Mouse (Mus musculus) hindbrain, embryonic 10.5 days (tissue): ENCODE measurements around the gene Sidt1. TPM values are rescaled to one million over a fixed set of nuclear protein-coding genes. Genes with fewer than 3 reads are reported as not detected.

ENCODE experiments used
- DNase-seq: peaks from one replicate; pipeline ENCODE4 v3.0.0-alpha.2; 2017; ENCODE audit warnings: low spot score
- H3K27ac ChIP-seq: fragments of 300-500 bp; sonication (generic); 2 replicates; pipeline ENCODE4 v1.5.1; 2016; ENCODE audit warnings: mild to moderate bottlenecking, moderate library complexity
- H3K27me3 ChIP-seq: fragments of 300-500 bp; sonication (generic); 2 replicates; pipeline ENCODE4 v1.6.1; 2016; ENCODE audit warnings: mild to moderate bottlenecking; ENCODE audit not compliant: poor library complexity, insufficient read depth, severe bottlenecking
- H3K36me3 ChIP-seq: fragments of 300-500 bp; sonication (generic); 2 replicates; pipeline ENCODE4 v1.6.1; 2016; ENCODE audit warnings: mild to moderate bottlenecking, moderate library complexity
- H3K4me1 ChIP-seq: fragments of 300-500 bp; sonication (generic); replicated peaks from 2 replicates; pipeline ENCODE4 v1.6.1; 2016; ENCODE audit warnings: mild to moderate bottlenecking
- H3K4me3 ChIP-seq: fragments of 300-500 bp; sonication (generic); 2 replicates; pipeline ENCODE4 v1.5.1; 2016; ENCODE audit warnings: mild to moderate bottlenecking, moderate library complexity
- H3K9me3 ChIP-seq: fragments of 300-500 bp; sonication (generic); 2 replicates; pipeline ENCODE4 v1.6.1; 2016; ENCODE audit warnings: mild to moderate bottlenecking, moderate library complexity
- WGBS: fragments of 180-500 bp; shearing (Covaris S2); methylation state at CpG from one replicate; pipeline ENCODE4 v1.1.7; 2016; 5-methylcytosine and 5-hydroxymethylcytosine counted together
- polyA plus RNA-seq: library from polyadenylated mRNA; unstranded; fragments of >200 nt; fragmentation: Nextera tagmentation; extraction: Ambion mirVana; gene quantifications from 2 replicates; pipeline ENCODE4 v1.2.1, GENCODE M21; 2016

Gene Sidt1
- polyA plus RNA-seq, 1 experiment from 2014 or later = 0.09 TPM

GRCm38 (mm10) chr16:44331995-44332860 lies 768 bp downstream of the Sidt1 start:
- peaks cover 5% of the 10 kb centered on the region; the same call in 1 of the 2 replicates for H3K9me3 ChIP-seq
- peak overlapping the region; percentile 64 for H3K27ac ChIP-seq
- DNase-seq = peak; percentile 59
- H3K36me3 ChIP-seq = no peaks in the 10 kb centered on the region
- peaks cover 17% of the 10 kb centered on the region for H3K4me1 ChIP-seq
- under 1% methylated on average over 60 of the region's 60 CpGs for WGBS
- peaks cover 49% of the 10 kb centered on the region for H3K27me3 ChIP-seq
- peak overlapping the region; percentile 78 for H3K4me3 ChIP-seq

- Histone ChIP-seq H3K9me3 (peaks cover 5% of the 10 kb centered on the region; the same call in 1 of the 2 replicates), H3K27ac (no peak overlapping the region)
- WGBS = 11% methylated on average over 6 of the region's 6 CpGs
These were observed 1.4 kb downstream of the Sidt1 start for GRCm38 (mm10) chr16:44331671-44331994.

GRCm38 (mm10) chr16:44331154-44331553 lies 1.8 kb downstream of the Sidt1 start:
- Histone ChIP-seq H3K36me3 (no peaks in the 10 kb centered on the region), H3K9me3 (peaks cover 5% of the 10 kb centered on the region; the same call in 1 of the 2 replicates), H3K27ac (no peak overlapping the region), H3K27me3 (peaks cover 49% of the 10 kb centered on the region), H3K4me3 (no peak overlapping the region), H3K4me1 (peaks cover 17% of the 10 kb centered on the region)
- 16% methylated on average over 9 of the region's 9 CpGs for WGBS
- peak; percentile 20 for DNase-seq

More at GRCm38 (mm10) chr16:44331671-44331994, 1.4 kb downstream of the Sidt1 start:
- DNase-seq = no peak
- peaks cover 17% of the 10 kb centered on the region for H3K4me1 ChIP-seq
- H3K36me3 ChIP-seq = no peaks in the 10 kb centered on the region
- H3K27me3 ChIP-seq = peaks cover 49% of the 10 kb centered on the region
- H3K4me3 ChIP-seq = peak overlapping the region; percentile 78

- peaks cover 49% of the 10 kb centered on the region for H3K27me3 ChIP-seq
- no peak overlapping the region for H3K27ac ChIP-seq
- no peaks in the 10 kb centered on the region for H3K36me3 ChIP-seq
- no peak overlapping the region for H3K4me3 ChIP-seq
- no peak for DNase-seq
- H3K4me1 ChIP-seq = peaks cover 17% of the 10 kb centered on the region
- peaks cover 5% of the 10 kb centered on the region; the same call in 1 of the 2 replicates for H3K9me3 ChIP-seq
- WGBS = 75% methylated on average over 9 of the region's 9 CpGs
These were observed 2.3 kb downstream of the Sidt1 start for GRCm38 (mm10) chr16:44330657-44331056.

GRCm38 (mm10) chr16:44328644-44329043 lies 4.4 kb downstream of the Sidt1 start:
- peaks cover 5% of the 10 kb centered on the region; the same call in 1 of the 2 replicates for H3K9me3 ChIP-seq

GRCm38 (mm10) chr16:44320232-44320631 lies 12.8 kb downstream of the Sidt1 start:
- H3K4me1 ChIP-seq = peaks cover 7% of the 10 kb centered on the region; the same call in 1 of the 2 replicates
- H3K4me3 ChIP-seq = no peak overlapping the region
- H3K27ac ChIP-seq = peak overlapping the region; percentile 1; the same call in 1 of the 2 replicates
- H3K36me3 ChIP-seq = no peaks in the 10 kb centered on the region
- 59% methylated on average over 3 of the region's 3 CpGs for WGBS
- DNase-seq = no peak
- no peaks in the 10 kb centered on the region for H3K27me3 ChIP-seq
- no peaks in the 10 kb centered on the region for H3K9me3 ChIP-seq

More at GRCm38 (mm10) chr16:44328644-44329043, 4.4 kb downstream of the Sidt1 start:
- Histone ChIP-seq H3K4me3 (no peak overlapping the region), H3K27ac (no peak overlapping the region), H3K36me3 (no peaks in the 10 kb centered on the region), H3K27me3 (peaks cover 34% of the 10 kb centered on the region), H3K4me1 (peaks cover 17% of the 10 kb centered on the region)
- 67% methylated on average over 4 of the region's 4 CpGs for WGBS
- DNase-seq = no peak

GRCm38 (mm10) chr16:44316350-44316749 lies 16.6 kb downstream of the Sidt1 start:
- WGBS = 87% methylated on average over 4 of the region's 4 CpGs
- Histone ChIP-seq H3K27me3 (no peaks in the 10 kb centered on the region), H3K4me1 (peaks cover 7% of the 10 kb centered on the region; the same call in 1 of the 2 replicates), H3K27ac (no peak overlapping the region), H3K36me3 (no peaks in the 10 kb centered on the region), H3K9me3 (no peaks in the 10 kb centered on the region), H3K4me3 (no peak overlapping the region)
- DNase-seq = no peak

GRCm38 (mm10) chr16:44313422-44313821 lies 19.6 kb downstream of the Sidt1 start:
- no peaks in the 10 kb centered on the region for H3K4me1 ChIP-seq
- no peaks in the 10 kb centered on the region for H3K27me3 ChIP-seq
- DNase-seq = no peak
- H3K27ac ChIP-seq = no peak overlapping the region
- H3K4me3 ChIP-seq = no peak overlapping the region
- no peaks in the 10 kb centered on the region for H3K9me3 ChIP-seq
- WGBS = 87% methylated on average over 4 of the region's 4 CpGs
- H3K36me3 ChIP-seq = no peaks in the 10 kb centered on the region

GRCm38 (mm10) chr16:44305606-44306005 lies 27.4 kb downstream of the Sidt1 start:
- Histone ChIP-seq H3K9me3 (no peaks in the 10 kb centered on the region), H3K4me3 (no peak overlapping the region), H3K36me3 (no peaks in the 10 kb centered on the region), H3K27me3 (no peaks in the 10 kb centered on the region), H3K4me1 (no peaks in the 10 kb centered on the region), H3K27ac (no peak overlapping the region)
- DNase-seq = no peak
- WGBS = 68% methylated on average over 3 of the region's 3 CpGs

- H3K27ac ChIP-seq = no peak overlapping the region
- H3K9me3 ChIP-seq = no peaks in the 10 kb centered on the region
- H3K4me3 ChIP-seq = no peak overlapping the region
- H3K27me3 ChIP-seq = no peaks in the 10 kb centered on the region
- H3K36me3 ChIP-seq = no peaks in the 10 kb centered on the region
- DNase-seq = no peak
- 74% methylated on average over 2 of the region's 2 CpGs for WGBS
- H3K4me1 ChIP-seq = no peaks in the 10 kb centered on the region
These were observed 29.2 kb downstream of the Sidt1 start for GRCm38 (mm10) chr16:44303822-44304221.

- WGBS = 67% methylated on average over 10 of the region's 10 CpGs
- Histone ChIP-seq H3K27ac (no peak overlapping the region), H3K36me3 (no peaks in the 10 kb centered on the region), H3K4me3 (no peak overlapping the region), H3K27me3 (no peaks in the 10 kb centered on the region), H3K4me1 (no peaks in the 10 kb centered on the region), H3K9me3 (no peaks in the 10 kb centered on the region)
- no peak for DNase-seq
These were observed 30.7 kb downstream of the Sidt1 start for GRCm38 (mm10) chr16:44302126-44302892.

GRCm38 (mm10) chr16:44299438-44300093 lies 33.4 kb downstream of the Sidt1 start:
- Histone ChIP-seq H3K27me3 (no peaks in the 10 kb centered on the region), H3K4me3 (no peak overlapping the region), H3K4me1 (no peaks in the 10 kb centered on the region), H3K9me3 (no peaks in the 10 kb centered on the region), H3K36me3 (no peaks in the 10 kb centered on the region), H3K27ac (no peak overlapping the region)
- WGBS = 79% methylated on average over 20 of the region's 20 CpGs
- no peak for DNase-seq
